Mouse (Mus musculus) liver, adult 2 months (tissue): ENCODE measurements around the gene Mbnl1. TPM values are rescaled to one million over a fixed set of nuclear protein-coding genes. Genes with fewer than 3 reads are reported as not detected.

Source experiments
- DNase-seq: peaks from one replicate; pipeline ENCODE4 v3.0.0-alpha.2; 2011; ENCODE audit warnings: low read depth, low spot score; ENCODE audit errors: extremely low read depth
- H3K27ac ChIP-seq: fragments of 200-500 bp; replicated peaks from 2 replicates; pipeline ENCODE4 v1.5.1; 2012; ENCODE audit warnings: low read depth, mild to moderate bottlenecking, control low read depth, inconsistent platforms, low read length; ENCODE audit not compliant: insufficient read depth
- H3K27me3 ChIP-seq: fragments of 200-500 bp; 2 replicates; pipeline ENCODE4 v1.6.1; 2012; ENCODE audit warnings: mild to moderate bottlenecking, moderate library complexity, low read length, inconsistent platforms; ENCODE audit not compliant: control insufficient read depth, insufficient read depth
- H3K36me3 ChIP-seq: fragments of 200-500 bp; 2 replicates; pipeline ENCODE4 v1.6.1; 2012; ENCODE audit warnings: low read length, inconsistent platforms; ENCODE audit not compliant: control insufficient read depth, insufficient read depth
- H3K4me1 ChIP-seq: fragments of 200-500 bp; 2 replicates; pipeline ENCODE4 v1.6.1; 2011; ENCODE audit warnings: low read length; ENCODE audit not compliant: control insufficient read depth, insufficient read depth
- H3K4me3 ChIP-seq: fragments of 200-500 bp; 2 replicates; pipeline ENCODE4 v1.5.1; 2011; ENCODE audit warnings: low read depth, mild to moderate bottlenecking, control low read depth, low read length, moderate library complexity; ENCODE audit not compliant: insufficient read depth
- H3K79me2 ChIP-seq: fragments of 200-500 bp; 2 replicates; pipeline ENCODE4 v1.6.1; 2012; ENCODE audit warnings: inconsistent platforms, mild to moderate bottlenecking, low read length, moderate library complexity; ENCODE audit not compliant: control insufficient read depth, insufficient read depth
- H3K9ac ChIP-seq: fragments of 200-500 bp; 2 replicates; pipeline ENCODE4 v1.6.1; 2012; ENCODE audit warnings: low read depth, mild to moderate bottlenecking, control low read depth, inconsistent platforms, low read length
- CTCF ChIP-seq: fragments of 200-500 bp; IDR thresholded peaks from 2 replicates; pipeline ENCODE4 v1.5.1; 2011; ENCODE audit warnings: low read depth, low read length, control low read depth
- POLR2A ChIP-seq: fragments of 200-500 bp; IDR thresholded peaks from 2 replicates; pipeline ENCODE4 v1.6.1; 2011; ENCODE audit warnings: low read length, control low read depth; ENCODE audit not compliant: insufficient read depth; ENCODE audit errors: extremely low read depth
- WGBS: fragments of 180-500 bp; shearing (Covaris S2); methylation state at CpG from one replicate; pipeline ENCODE4 v1.1.7; 2018; 5-methylcytosine and 5-hydroxymethylcytosine counted together
- polyA plus RNA-seq: library from polyadenylated mRNA; depleted of rRNA; stranded (reverse); fragments of >200 nt; gene quantifications from 2 replicates; pipeline ENCODE4 v1.2.3, GENCODE M21; 2012
- total RNA-seq: library from RNA; depleted of rRNA; stranded (reverse); fragments of >200 nt; gene quantifications from 2 replicates; pipeline ENCODE4 v1.2.3, GENCODE M21; 2014

Mbnl1 gene
- total and polyA plus RNA-seq, 2 experiments = 27.3 to 111 TPM

GRCm38 (mm10) chr3:60563529-60564243 lies 91.1 kb downstream of the Mbnl1 start:
- no peak for DNase-seq
- Histone ChIP-seq H3K4me1 (peaks cover 12% of the 10 kb centered on the region; the same call in 1 of the 2 replicates), H3K79me2 (peaks cover 39% of the 10 kb centered on the region), H3K36me3 (0 out of 2 replicates have a peak, but pooled peaks cover 4% of the 10 kb centered on the region), H3K27me3 (no peaks in the 10 kb centered on the region), H3K27ac (no peak overlapping the region), H3K4me3 (no peak overlapping the region), H3K9ac (no peak overlapping the region)
- no peak for TF ChIP-seq CTCF
- TF ChIP-seq POLR2A = no peak
- 74% methylated on average over 10 of the region's 10 CpGs for WGBS

- no peak overlapping the region for H3K9ac ChIP-seq
- H3K36me3 ChIP-seq = 0 out of 2 replicates have a peak, but pooled peaks cover 4% of the 10 kb centered on the region
- peaks cover 35% of the 10 kb centered on the region for H3K79me2 ChIP-seq
- no peaks in the 10 kb centered on the region for H3K27me3 ChIP-seq
- WGBS = 79% methylated on average over 2 of the region's 2 CpGs
- H3K4me3 ChIP-seq = no peak overlapping the region
- DNase-seq = no peak
- no peak overlapping the region for H3K27ac ChIP-seq
- H3K4me1 ChIP-seq = peaks cover 12% of the 10 kb centered on the region
- TF ChIP-seq CTCF = no peak
- TF ChIP-seq POLR2A = no peak
Observed at GRCm38 (mm10) chr3:60564244-60564643, 91.6 kb downstream of the Mbnl1 start.

GRCm38 (mm10) chr3:60565204-60565603 lies 92.6 kb downstream of the Mbnl1 start:
- 65% methylated on average over 3 of the region's 3 CpGs for WGBS
- Histone ChIP-seq H3K9ac (no peak overlapping the region), H3K27ac (no peak overlapping the region), H3K4me1 (peaks cover 18% of the 10 kb centered on the region), H3K4me3 (no peak overlapping the region), H3K36me3 (peaks cover 6% of the 10 kb centered on the region; the same call in 1 of the 2 replicates), H3K79me2 (peaks cover 38% of the 10 kb centered on the region), H3K27me3 (no peaks in the 10 kb centered on the region)
- DNase-seq = no peak
- TF ChIP-seq POLR2A (no peak), CTCF (no peak)

GRCm38 (mm10) chr3:60565950-60566349 lies 93.3 kb downstream of the Mbnl1 start:
- no peak for DNase-seq
- Histone ChIP-seq H3K36me3 (peaks cover 6% of the 10 kb centered on the region; the same call in 1 of the 2 replicates), H3K4me3 (no peak overlapping the region), H3K79me2 (peaks cover 36% of the 10 kb centered on the region), H3K9ac (no peak overlapping the region), H3K4me1 (peaks cover 22% of the 10 kb centered on the region), H3K27me3 (no peaks in the 10 kb centered on the region), H3K27ac (no peak overlapping the region)
- 76% methylated on average over 3 of the region's 3 CpGs for WGBS
- TF ChIP-seq POLR2A = no peak
- no peak for TF ChIP-seq CTCF

GRCm38 (mm10) chr3:60568171-60568684 lies 95.6 kb downstream of the Mbnl1 start:
- no peak for TF ChIP-seq CTCF
- no peak for TF ChIP-seq POLR2A
- H3K27ac ChIP-seq = no peak overlapping the region
- no peak for DNase-seq
- no peak overlapping the region for H3K9ac ChIP-seq
- H3K4me1 ChIP-seq = peaks cover 21% of the 10 kb centered on the region
- H3K79me2 ChIP-seq = peaks cover 30% of the 10 kb centered on the region; the same call in 1 of the 2 replicates
- H3K27me3 ChIP-seq = no peaks in the 10 kb centered on the region
- H3K36me3 ChIP-seq = peaks cover 6% of the 10 kb centered on the region; the same call in 1 of the 2 replicates
- no peak overlapping the region for H3K4me3 ChIP-seq
- WGBS = 88% methylated on average over 1 of the region's 1 CpGs
